Mouse (Mus musculus) MEL (cell line): Measurements from ENCODE around the gene Ate1. TPM values are rescaled to one million over a fixed set of nuclear protein-coding genes. Genes with fewer than 3 reads are reported as not detected.

Experiments
- DNase-seq: peaks from one replicate; pipeline ENCODE4 v3.0.0; 2011; ENCODE audit warnings: low read depth, low spot score
- H3K27ac ChIP-seq: 2 replicates; pipeline ENCODE4 v1.5.1; 2012; ENCODE audit warnings: low read depth, mild to moderate bottlenecking, control low read depth, low read length, moderate library complexity; ENCODE audit not compliant: control insufficient read depth
- H3K27me3 ChIP-seq, 2 experiments: fragments of 150-350 bp in 1 of 2; sonication (generic) in 1 of 2; 2 replicates each; pipeline ENCODE4 v1.6.1; 2012; ENCODE audit warnings: low read length in 2 of 2, mild to moderate bottlenecking in 2 of 2, improper control_type of control experiment in 1 of 2, moderate library complexity in 1 of 2; ENCODE audit not compliant: insufficient read depth in 2 of 2, control insufficient read depth in 1 of 2
- H3K36me3 ChIP-seq, 2 experiments: 2 replicates each; pipeline ENCODE4 v1.6.1; 2012 to 2014; ENCODE audit warnings: low read length in 2 of 2, improper control_type of control experiment in 1 of 2, inconsistent platforms in 1 of 2, mild to moderate bottlenecking in 1 of 2; ENCODE audit not compliant: insufficient read depth in 2 of 2, control insufficient read depth in 1 of 2
- H3K4me1 ChIP-seq, 2 experiments: fragments of 150-350 bp in 1 of 2; sonication (generic) in 1 of 2; 2 replicates each; pipeline ENCODE4 v1.6.1; 2012; ENCODE audit warnings: low read length in 2 of 2, improper control_type of control experiment in 1 of 2, mild to moderate bottlenecking in 1 of 2; ENCODE audit not compliant: insufficient read depth in 2 of 2, control insufficient read depth in 1 of 2
- H3K4me3 ChIP-seq, 2 experiments: fragments of 150-350 bp in 1 of 2; sonication (generic) in 1 of 2; 2 replicates each; pipeline ENCODE4 v1.5.1; 2012; ENCODE audit warnings: low read depth in 2 of 2, low read length in 2 of 2, mild to moderate bottlenecking in 2 of 2, moderate library complexity in 2 of 2, control low read depth in 1 of 2, improper control_type of control experiment in 1 of 2; ENCODE audit not compliant: control insufficient read depth in 1 of 2, insufficient read depth in 1 of 2
- H3K79me2 ChIP-seq: 2 replicates; pipeline ENCODE4 v1.6.1; 2012; ENCODE audit warnings: mild to moderate bottlenecking, low read length, moderate library complexity; ENCODE audit not compliant: control insufficient read depth, poor library complexity, insufficient read depth
- H3K9ac ChIP-seq: 2 replicates; pipeline ENCODE4 v1.6.1; 2012; ENCODE audit warnings: low read depth, mild to moderate bottlenecking, control low read depth, low read length, moderate library complexity; ENCODE audit not compliant: control insufficient read depth, poor library complexity, severe bottlenecking
- H3K9me3 ChIP-seq: fragments of 150-350 bp; sonication (generic); replicated peaks from 2 replicates; pipeline ENCODE4 v1.6.1; 2012; ENCODE audit warnings: mild to moderate bottlenecking, low read length, improper control_type of control experiment, moderate library complexity; ENCODE audit not compliant: insufficient read depth
- BHLHE40 ChIP-seq: IDR thresholded peaks from 2 replicates; pipeline ENCODE4 v1.6.1; 2012; ENCODE audit warnings: low read depth, mild to moderate bottlenecking, inconsistent platforms, low read length, improper control_type of control experiment, borderline replicate concordance
- CHD1 ChIP-seq: IDR thresholded peaks from 2 replicates; pipeline ENCODE4 v1.6.1; 2012; ENCODE audit warnings: low read depth, mild to moderate bottlenecking, inconsistent platforms, low read length, improper control_type of control experiment
- ELF1 ChIP-seq: IDR thresholded peaks from 2 replicates; pipeline ENCODE4 v1.6.1; 2014; ENCODE audit warnings: low read depth, mild to moderate bottlenecking, inconsistent platforms, low read length, improper control_type of control experiment, moderate library complexity
- EP300 ChIP-seq, 2 experiments: IDR thresholded peaks; 2 replicates each; pipeline ENCODE4 v1.6.1; 2011; ENCODE audit warnings: improper control_type of control experiment in 2 of 2, low read length in 2 of 2, low read depth in 1 of 2, mild to moderate bottlenecking in 1 of 2
- ETS1 ChIP-seq: IDR thresholded peaks from 2 replicates; pipeline ENCODE4 v1.6.1; 2012; ENCODE audit warnings: low read depth, mild to moderate bottlenecking, inconsistent platforms, low read length, improper control_type of control experiment, moderate library complexity
- GATA1 ChIP-seq: IDR thresholded peaks from 2 replicates; pipeline ENCODE4 v1.6.1; 2011; ENCODE audit warnings: low read depth, low read length, improper control_type of control experiment
- JUND ChIP-seq: IDR thresholded peaks from 2 replicates; pipeline ENCODE4 v1.6.1; 2011; ENCODE audit warnings: low read depth, mild to moderate bottlenecking, improper control_type of control experiment, low read length
- MAZ ChIP-seq: IDR thresholded peaks from 2 replicates; pipeline ENCODE4 v1.6.1; 2012; ENCODE audit warnings: low read depth, mild to moderate bottlenecking, inconsistent platforms, low read length, improper control_type of control experiment
- MYC ChIP-seq: IDR thresholded peaks from 2 replicates; pipeline ENCODE4 v1.6.1; 2011; ENCODE audit warnings: low read depth, mild to moderate bottlenecking, low read length, improper control_type of control experiment, moderate library complexity
- NELFE ChIP-seq: IDR thresholded peaks from 2 replicates; pipeline ENCODE4 v1.6.1; 2011; ENCODE audit warnings: low read depth, low read length, improper control_type of control experiment
- POLR2AphosphoS2 ChIP-seq: IDR thresholded peaks from 2 replicates; pipeline ENCODE4 v1.6.1; 2011; ENCODE audit warnings: low read length, improper control_type of control experiment
- POLR2AphosphoS5 ChIP-seq: IDR thresholded peaks from 2 replicates; pipeline ENCODE4 v1.6.1; 2012; ENCODE audit warnings: low read depth, borderline replicate concordance, mild to moderate bottlenecking, inconsistent platforms, low read length, moderate library complexity, mixed read lengths
- RCOR1 ChIP-seq: IDR thresholded peaks from 2 replicates; pipeline ENCODE4 v1.6.1; 2012; ENCODE audit warnings: low read depth, mild to moderate bottlenecking, inconsistent platforms, low read length, improper control_type of control experiment
- SIN3A ChIP-seq: IDR thresholded peaks from 2 replicates; pipeline ENCODE4 v1.6.1; 2012; ENCODE audit warnings: low read length, improper control_type of control experiment, inconsistent platforms
- TAL1 ChIP-seq: IDR thresholded peaks from 2 replicates; pipeline ENCODE4 v1.6.1; 2012; ENCODE audit warnings: mild to moderate bottlenecking, inconsistent platforms, low read length, moderate library complexity, mixed read lengths
- TCF12 ChIP-seq: IDR thresholded peaks from 2 replicates; pipeline ENCODE4 v1.6.1; 2014; ENCODE audit warnings: low read depth, mild to moderate bottlenecking, inconsistent platforms, low read length, improper control_type of control experiment, moderate library complexity
- UBTF ChIP-seq: IDR thresholded peaks from 2 replicates; pipeline ENCODE4 v1.6.1; 2012; ENCODE audit warnings: low read depth, mild to moderate bottlenecking, inconsistent platforms, low read length, improper control_type of control experiment, moderate library complexity, borderline replicate concordance; ENCODE audit not compliant: insufficient read depth
- USF1 ChIP-seq: IDR thresholded peaks from 2 replicates; pipeline ENCODE4 v1.6.1; 2014; ENCODE audit warnings: low read depth, mild to moderate bottlenecking, inconsistent platforms, low read length, improper control_type of control experiment, moderate library complexity
- USF2 ChIP-seq, 2 experiments: IDR thresholded peaks; 2 replicates each; pipeline ENCODE4 v1.6.1; 2011 to 2012; ENCODE audit warnings: improper control_type of control experiment in 2 of 2, low read length in 2 of 2, borderline replicate concordance in 1 of 2, inconsistent platforms in 1 of 2, low read depth in 1 of 2, mild to moderate bottlenecking in 1 of 2; ENCODE audit not compliant: insufficient read depth in 1 of 2
- polyA plus RNA-seq, 2 experiments: library from polyadenylated mRNA; stranded (reverse) in 1 of 2; unstranded in 1 of 2; fragments of >175 nt in 1 of 2; fragments of >200 nt in 1 of 2; gene quantifications; 2 replicates each; pipeline versions ENCODE4 v1.2.1 to v1.2.4; 2012; ENCODE audit warnings: low replicate concordance in 2 of 2, low read depth in 1 of 2; ENCODE audit not compliant: insufficient read length in 2 of 2, insufficient read depth in 1 of 2, missing spikeins in 1 of 2
- total RNA-seq: library from RNA; depleted of rRNA; stranded (reverse); fragments of 300-350 nt; gene quantifications from 2 replicates; pipeline ENCODE4 v1.2.3, GENCODE M21; 2012

The Ate1 gene
- total and polyA plus RNA-seq, 3 experiments, result 21.9 to 28.6 TPM; not detected in 1

- Histone ChIP-seq H3K27ac (peak overlapping the region; percentile 32), H3K4me1 (peaks cover 19 to 46% of the 10 kb centered on the region in 2 experiments), H3K4me3 (0 out of 4 replicates have a peak overlapping the region, but pooled peaks of 1 of the 2 experiments have one; percentile 16), H3K79me2 (no peaks in the 10 kb centered on the region), H3K9ac (peak overlapping the region; percentile 35), H3K9me3 (no peaks in the 10 kb centered on the region), H3K27me3 (no peaks in the 10 kb centered on the region), H3K36me3 (peaks cover 0 to 36% of the 10 kb centered on the region in 2 experiments; a peak in 2 of 4 replicates)
- TF ChIP-seq GATA1, result peak; percentile 66; the same call in 1 of the 2 replicates
- peak; percentile 99 for TF ChIP-seq MAZ
- no peak for TF ChIP-seq USF2 (IDR thresholded peaks at IDR 0.05; ENCODE audit: borderline replicate concordance in 1 of 2, insufficient read depth in 1 of 2, low read depth in 1 of 2, low read length in 2 of 2)
- 0 out of 2 replicates have a peak, but pooled peaks have one; percentile 30 for TF ChIP-seq MYC
- TF ChIP-seq SIN3A, result peak; percentile 29; the same call in 1 of the 2 replicates
- TF ChIP-seq EP300 (IDR thresholded peaks at IDR 0.05; ENCODE audit: low read depth in 1 of 2, low read length in 2 of 2), result peak; percentile 31 to 57; a peak in 2 of 4 replicates
- peak; percentile 80 for TF ChIP-seq ETS1
- TF ChIP-seq ELF1, result peak; percentile 63
- no peak for TF ChIP-seq RCOR1
- DNase-seq, result peak; percentile 76
These were observed 40.8 kb upstream of the Ate1 start for GRCm38 (mm10) chr7:130560933-130561332.

GRCm38 (mm10) chr7:130558592-130558991, 38.4 kb upstream of the Ate1 start:
- DNase-seq, result no peak
- Histone ChIP-seq H3K9ac (no peak overlapping the region), H3K9me3 (no peaks in the 10 kb centered on the region), H3K27me3 (peaks cover 3 to 10% of the 10 kb centered on the region in 2 experiments; a peak in 3 of 4 replicates), H3K36me3 (peaks cover 0 to 22% of the 10 kb centered on the region in 2 experiments; a peak in 2 of 4 replicates), H3K79me2 (no peaks in the 10 kb centered on the region), H3K4me3 (no peak overlapping the region), H3K4me1 (peaks cover 8 to 28% of the 10 kb centered on the region in 2 experiments), H3K27ac (no peak overlapping the region)
- no peak for TF ChIP-seq SIN3A
- no peak for TF ChIP-seq TAL1
- no peak for TF ChIP-seq USF1
- TF ChIP-seq JUND, result no peak
- no peak for TF ChIP-seq POLR2AphosphoS5
- no peak for TF ChIP-seq CHD1
- no peak for TF ChIP-seq MYC
- no peak for TF ChIP-seq BHLHE40
- TF ChIP-seq UBTF, result no peak
- no peak for TF ChIP-seq TCF12
- no peak for TF ChIP-seq POLR2AphosphoS2
- no peak for TF ChIP-seq NELFE
